Mouse (Mus musculus): ENCODE results near the gene Zfhx2.

Zfhx2 gene

GRCm38 (mm10) chr14:55029034-55029698, 63.0 kb downstream of the Zfhx2 start:
- peak; percentile 33 for DNase-seq

DNA sequence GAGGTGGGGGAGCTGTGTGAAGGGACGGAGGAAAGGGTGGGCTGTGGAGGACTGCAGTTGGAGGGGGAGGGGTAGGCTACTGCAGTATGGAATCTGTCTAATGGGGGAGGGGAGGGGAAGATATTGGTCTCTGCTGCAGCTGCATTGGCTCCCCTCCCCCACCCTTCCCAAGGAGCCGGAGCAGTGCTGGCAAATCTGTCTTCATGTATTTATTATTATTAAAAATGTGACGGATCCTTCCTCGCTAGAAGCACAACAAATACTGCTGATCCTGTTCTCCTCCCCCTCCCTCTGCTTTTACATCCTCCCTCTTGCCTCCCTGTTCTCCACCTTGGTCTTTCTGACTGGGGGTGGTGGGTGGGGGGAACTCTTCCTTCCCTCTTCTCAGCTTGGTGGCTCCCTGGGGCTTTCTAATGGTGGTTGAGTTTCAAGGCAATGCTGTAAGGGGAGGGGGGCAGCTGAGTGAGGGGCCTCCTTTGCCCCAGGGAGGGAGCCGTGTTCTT, 63.7 kb downstream of the Zfhx2 start:
- peak; percentile 26 for DNase-seq

DNA sequence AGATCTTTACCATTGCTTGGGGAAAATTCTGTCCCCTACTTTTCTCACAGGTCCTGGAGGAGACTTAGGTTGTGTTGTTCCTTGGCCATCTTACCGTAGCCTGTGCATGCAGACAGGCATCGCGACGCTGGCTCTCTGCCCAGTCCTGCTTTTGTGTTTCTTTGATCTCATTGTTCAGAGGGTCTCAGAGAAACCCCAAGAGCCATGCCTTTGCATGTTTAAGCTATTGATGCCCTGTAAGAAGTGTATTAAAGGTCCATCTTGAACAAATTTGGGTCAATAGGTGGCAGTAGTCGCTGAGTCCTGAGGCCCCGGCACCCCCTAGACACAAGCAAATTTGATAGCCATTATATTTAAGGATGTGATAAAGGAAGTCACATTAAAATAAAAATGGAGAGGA, 64.5 kb downstream of the Zfhx2 start:
- DNase-seq: peak; percentile 16

DNA sequence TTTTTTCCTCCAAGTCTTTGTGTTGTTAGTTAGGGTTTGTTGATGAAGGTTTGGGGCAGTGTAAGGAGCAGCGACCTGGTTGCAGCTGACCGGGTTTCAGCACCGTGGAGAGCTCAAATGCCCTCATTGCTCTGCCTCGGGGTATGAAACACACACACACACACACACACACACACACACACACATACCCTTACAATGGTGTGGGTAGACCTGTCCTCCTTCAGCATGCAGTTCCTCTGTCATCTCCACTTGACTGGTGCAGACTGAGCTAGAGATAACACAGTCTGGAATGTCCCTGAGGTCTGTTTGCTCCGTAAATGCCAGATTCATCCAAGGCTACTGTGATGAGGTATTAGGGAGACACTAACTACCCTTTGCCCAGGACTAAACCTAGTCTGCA, 64.9 kb downstream of the Zfhx2 start:
- peak; percentile 75 for DNase-seq

- no peak for DNase-seq
Measured at GRCm38 (mm10) chr14:55025527-55025926, 66.6 kb downstream of the Zfhx2 start.

- peak; percentile 78 for DNase-seq
Measured at GRCm38 (mm10) chr14:55024236-55024635, 67.9 kb downstream of the Zfhx2 start.

GRCm38 (mm10) chr14:55023011-55023410, 69.1 kb downstream of the Zfhx2 start:
- DNase-seq: no peak

DNA sequence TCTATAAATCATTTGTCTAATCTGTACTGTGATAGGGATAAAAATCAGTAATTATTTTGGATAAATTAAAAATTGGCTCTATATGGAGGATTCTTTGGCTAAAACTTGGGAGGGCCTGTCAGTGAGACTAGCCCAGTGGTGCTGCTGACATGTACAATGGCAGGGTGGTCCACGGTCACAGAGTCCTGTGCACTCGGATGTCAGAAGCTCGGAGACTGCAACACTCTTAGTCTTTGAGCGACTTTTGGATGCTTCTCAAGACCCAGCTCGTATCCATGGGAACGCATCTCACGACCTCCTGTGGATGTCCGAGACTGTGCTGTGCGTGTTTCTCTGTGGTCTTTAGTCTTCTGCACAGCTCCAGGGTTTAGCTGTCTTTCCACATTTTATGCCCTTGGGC, 71.7 kb downstream of the Zfhx2 start:
- no peak for DNase-seq

GRCm38 (mm10) chr14:55016876-55017275, 75.2 kb downstream of the Zfhx2 start:
- DNase-seq: no peak

- DNase-seq: peak; percentile 42
Measured at GRCm38 (mm10) chr14:55015767-55016111, 76.4 kb downstream of the Zfhx2 start.

DNA sequence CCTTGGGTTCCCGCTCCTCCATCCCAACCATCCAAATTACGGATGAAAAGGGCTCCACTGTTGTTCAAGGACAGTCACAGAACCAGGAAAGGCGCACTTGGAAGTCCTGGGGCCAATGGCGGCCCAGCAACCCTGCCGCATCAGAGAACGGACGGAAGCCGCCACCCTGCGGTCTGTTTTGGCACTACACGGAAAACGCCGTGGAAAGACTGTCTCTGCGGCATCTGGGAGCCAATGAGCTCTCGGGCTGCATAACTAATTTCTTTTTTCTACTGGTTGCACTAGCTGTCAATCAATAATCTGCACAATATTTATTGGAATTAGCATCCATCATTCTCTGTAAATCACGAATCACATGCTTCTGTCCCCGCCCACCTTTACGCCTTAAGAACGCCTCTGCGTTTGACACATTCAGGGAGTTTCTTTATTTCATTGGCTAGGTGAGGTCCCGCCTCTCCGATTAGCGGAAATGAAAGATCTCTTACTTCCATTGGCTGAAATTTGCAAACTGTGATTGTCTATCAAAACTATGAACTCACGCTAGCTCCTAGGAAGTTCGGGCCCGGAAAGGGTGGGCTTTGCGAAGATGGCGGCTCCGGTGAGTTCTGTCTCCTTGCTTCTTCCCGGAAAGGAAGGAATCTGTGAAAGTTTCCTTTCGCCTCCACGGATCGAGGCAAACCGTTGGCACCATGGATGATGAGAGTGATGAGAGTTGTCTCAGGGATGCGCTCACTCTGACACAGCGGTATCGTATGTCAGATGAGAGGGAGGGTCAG, 76.9 kb downstream of the Zfhx2 start, which contains the start of gene Ngdn:
Gene Ngdn (plus strand): TSS at position 464 of the 776 bp plus-strand sequence.
- peak; percentile 99 for DNase-seq

- no peak for DNase-seq
Measured at GRCm38 (mm10) chr14:55014591-55014990, 77.5 kb downstream of the Zfhx2 start.

DNA sequence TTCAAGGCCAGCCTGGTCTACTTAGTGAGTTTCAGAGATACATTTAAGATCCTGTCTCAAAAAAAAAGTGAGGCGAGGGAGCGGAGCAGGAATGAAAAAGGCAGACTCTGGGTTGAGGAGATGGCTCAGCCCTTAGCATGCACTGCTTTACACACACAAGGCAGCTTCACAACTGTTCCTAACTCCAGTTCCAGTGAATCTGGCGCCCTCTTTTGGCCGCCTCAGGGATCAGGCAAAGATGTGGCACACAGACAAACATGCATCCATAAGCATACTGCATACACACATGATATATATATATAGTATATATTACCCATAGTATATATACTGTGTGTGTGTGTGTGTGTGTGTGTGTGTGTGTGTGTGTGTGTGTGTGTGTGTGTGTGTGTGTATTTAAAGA, 81.0 kb downstream of the Zfhx2 start:
- DNase-seq: peak; percentile 35
